Mouse (Mus musculus) heart, postnatal 0 days (tissue): ENCODE results near the gene Naxe.

Experiments used
- CTCF ChIP-seq: IDR thresholded peaks from 2 replicates; pipeline ENCODE4 v1.5.1; 2016; ENCODE audit warnings: antibody characterized with exemption, control low read depth, low read depth
- EP300 ChIP-seq: IDR thresholded peaks from 2 replicates; pipeline ENCODE4 v1.6.1; 2016; ENCODE audit warnings: antibody characterized with exemption, low read depth

DNA sequence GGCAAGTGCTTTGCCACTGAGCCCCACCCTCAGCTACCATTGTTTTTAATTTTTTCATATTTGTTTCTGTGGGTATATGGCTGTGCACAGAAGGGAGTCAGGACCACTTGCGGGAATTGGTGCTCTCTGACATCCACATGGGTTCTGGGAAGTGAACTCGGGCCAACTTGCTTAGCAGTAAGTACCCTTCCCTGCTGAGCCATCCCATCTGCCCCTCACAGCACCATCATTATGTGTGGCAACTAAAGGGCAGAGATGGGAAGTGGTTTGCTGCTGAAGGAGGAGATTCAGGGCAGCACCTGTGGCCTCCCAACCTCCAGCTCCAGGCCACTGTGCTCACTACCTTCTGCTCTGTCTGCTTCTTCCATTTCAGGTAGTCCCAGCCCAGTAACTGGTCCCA lies 15.3 kb upstream of the Naxe start:
- TF ChIP-seq CTCF (no peak), EP300 (no peak)
